Mouse (Mus musculus) myocyte (in vitro differentiated cells): ENCODE results near the gene Rab40b.

Source experiments
- E2F4 ChIP-seq: IDR thresholded peaks from one replicate; pipeline ENCODE4 v1.6.1; 2011; ENCODE audit warnings: mild to moderate bottlenecking, control low read depth, moderate library complexity; ENCODE audit not compliant: insufficient read depth
- MAX ChIP-seq: IDR thresholded peaks from one replicate; pipeline ENCODE4 v1.6.1; 2011; ENCODE audit warnings: low read depth, mild to moderate bottlenecking, control low read depth
- MYOD1 ChIP-seq, 3 experiments: IDR thresholded peaks; one replicate each; pipeline ENCODE4 v1.6.1; 2011; ENCODE audit warnings: control low read depth in 2 of 3, low read depth in 2 of 3, mild to moderate bottlenecking in 2 of 3, moderate library complexity in 1 of 3; ENCODE audit not compliant: insufficient read length in 2 of 3, control insufficient read depth in 1 of 3
- MYOG ChIP-seq, 3 experiments: IDR thresholded peaks; one replicate each; pipeline ENCODE4 v1.6.1; 2011; ENCODE audit warnings: control low read depth in 2 of 3, low read depth in 2 of 3, mild to moderate bottlenecking in 2 of 3; ENCODE audit not compliant: insufficient read length in 2 of 3, control insufficient read depth in 1 of 3, insufficient read depth in 1 of 3
- POLR2A ChIP-seq: IDR thresholded peaks from one replicate; pipeline ENCODE4 v1.6.1; 2011; ENCODE audit warnings: low read depth, mild to moderate bottlenecking, control low read depth, moderate library complexity; ENCODE audit not compliant: insufficient read length
- POLR2AphosphoS2 ChIP-seq: IDR thresholded peaks from one replicate; pipeline ENCODE4 v1.6.1; 2011; ENCODE audit warnings: low read depth, control low read depth; ENCODE audit not compliant: insufficient read length
- REST ChIP-seq: IDR thresholded peaks from one replicate; pipeline ENCODE4 v1.6.1; 2011; ENCODE audit warnings: mild to moderate bottlenecking, control low read depth, moderate library complexity; ENCODE audit not compliant: insufficient read depth, insufficient read length
- SRF ChIP-seq: IDR thresholded peaks from one replicate; pipeline ENCODE4 v1.6.1; 2011; ENCODE audit warnings: low read depth; ENCODE audit not compliant: control insufficient read depth, insufficient read length
- TCF12 ChIP-seq: IDR thresholded peaks from one replicate; pipeline ENCODE4 v1.6.1; 2011; ENCODE audit warnings: mild to moderate bottlenecking, control low read depth; ENCODE audit not compliant: poor library complexity, insufficient read depth, severe bottlenecking
- USF1 ChIP-seq: IDR thresholded peaks from one replicate; pipeline ENCODE4 v1.6.1; 2011; ENCODE audit warnings: low read depth, mild to moderate bottlenecking, control low read depth, moderate library complexity

DNA sequence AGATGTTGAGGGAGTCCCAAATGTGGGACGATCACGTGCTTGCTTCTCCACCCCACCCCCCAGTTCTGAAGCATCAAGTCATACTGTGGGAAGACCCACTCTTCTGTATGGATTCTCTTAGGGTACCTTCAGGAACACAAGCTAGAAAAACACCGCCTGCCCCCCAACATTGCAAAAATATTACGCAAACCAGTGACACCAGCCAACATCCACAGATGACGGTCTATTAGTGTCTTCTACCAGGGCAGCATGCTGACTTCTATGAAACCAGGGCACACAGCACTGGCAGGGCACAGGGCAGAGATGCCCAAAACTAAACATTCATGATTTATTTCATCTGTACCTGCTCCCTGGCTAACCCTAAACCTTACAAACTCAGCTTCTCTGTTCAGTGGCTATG lies 61.4 kb downstream of the Rab40b start:
- TF ChIP-seq POLR2A (no peak), USF1 (no peak), TCF12 (no peak), MYOD1 (IDR thresholded peaks at IDR 0.05; ENCODE audit: control insufficient read depth in 1 of 3, insufficient read length in 2 of 3, low read depth in 2 of 3) (no peak), MYOG (IDR thresholded peaks at IDR 0.05; ENCODE audit: control insufficient read depth in 1 of 3, insufficient read depth in 1 of 3, insufficient read length in 2 of 3, low read depth in 2 of 3) (no peak), POLR2AphosphoS2 (no peak), MAX (no peak), SRF (no peak), E2F4 (no peak), REST (no peak)
